Mouse (Mus musculus) heart, postnatal 0 days (tissue): Measurements from ENCODE around the gene Ezh2. TPM values are rescaled to one million over a fixed set of nuclear protein-coding genes. Genes with fewer than 3 reads are reported as not detected.
"Not testable (repeated sequence)": the region's sequence is repeated elsewhere in the genome, so short reads cannot be mapped to it uniquely, and the experiment has no call there.

ENCODE experiments used
- ATAC-seq: fragments of 200-750 bp; cut with Nextera tagmentation; 2 replicates; pipeline ENCODE4 v1.8.0; 2017; ENCODE audit warnings: low read depth, moderate number of reproducible peaks, moderate library complexity; ENCODE audit not compliant: insufficient read depth
- DNase-seq: peaks from one replicate; pipeline ENCODE4 v3.0.0-alpha.2; 2016; ENCODE audit warnings: low spot score
- H3K27ac ChIP-seq: fragments of 300-500 bp; sonication (generic); 2 replicates; pipeline ENCODE4 v1.5.1; 2014; ENCODE audit warnings: low read depth, mild to moderate bottlenecking
- H3K27me3 ChIP-seq: fragments of 300-500 bp; sonication (generic); 2 replicates; pipeline ENCODE4 v1.6.1; 2014; ENCODE audit warnings: low read length, mixed read lengths; ENCODE audit not compliant: control insufficient read depth, insufficient read depth
- H3K36me3 ChIP-seq: fragments of 300-500 bp; sonication (generic); replicated peaks from 2 replicates; pipeline ENCODE4 v1.6.1; 2014; ENCODE audit warnings: low read length, mixed read lengths; ENCODE audit not compliant: control insufficient read depth, insufficient read depth
- H3K4me1 ChIP-seq: fragments of 300-500 bp; sonication (generic); 2 replicates; pipeline ENCODE4 v1.6.1; 2014; ENCODE audit warnings: antibody characterized with exemption; ENCODE audit not compliant: control insufficient read depth, insufficient read depth
- H3K4me2 ChIP-seq: fragments of 300-500 bp; sonication (generic); 2 replicates; pipeline ENCODE4 v1.6.1; 2014; ENCODE audit warnings: low read depth, mild to moderate bottlenecking, low read length, moderate library complexity
- H3K4me3 ChIP-seq: fragments of 300-500 bp; sonication (generic); 2 replicates; pipeline ENCODE4 v1.5.1; 2014; ENCODE audit warnings: low read depth, low read length
- H3K9ac ChIP-seq: fragments of 300-500 bp; sonication (generic); replicated peaks from 2 replicates; pipeline ENCODE4 v1.6.1; 2014; ENCODE audit warnings: low read depth, low read length, mixed read lengths
- H3K9me3 ChIP-seq: fragments of 300-500 bp; sonication (generic); replicated peaks from 2 replicates; pipeline ENCODE4 v1.6.1; 2016; ENCODE audit warnings: low read length; ENCODE audit not compliant: control insufficient read depth
- CTCF ChIP-seq: IDR thresholded peaks from 2 replicates; pipeline ENCODE4 v1.5.1; 2016; ENCODE audit warnings: antibody characterized with exemption, control low read depth, low read depth
- EP300 ChIP-seq: IDR thresholded peaks from 2 replicates; pipeline ENCODE4 v1.6.1; 2016; ENCODE audit warnings: antibody characterized with exemption, low read depth
- whole genome bisulfite sequencing: fragments of 180-500 bp; shearing (Covaris S2); extraction: QIAGEN DNeasy Blood & Tissue Kit; methylation state at CpG from one replicate; pipeline ENCODE4 v1.1.7; 2014; 5-methylcytosine and 5-hydroxymethylcytosine counted together
- polyA plus RNA-seq: library from polyadenylated mRNA; unstranded; fragments of >200 nt; fragmentation: Nextera tagmentation; extraction: Ambion mirVana; gene quantifications from 2 replicates; pipeline ENCODE4 v1.2.1, GENCODE M21; 2015
- total RNA-seq: library from RNA; depleted of rRNA; stranded (reverse); fragments of >200 nt; gene quantifications from 2 replicates; pipeline ENCODE4 v1.2.3, GENCODE M21; 2014; ENCODE audit warnings: low replicate concordance

Ezh2 gene
- total and polyA plus RNA-seq, 2 experiments from 2014 or later, result 8.6 to 25.9 TPM

GRCm38 (mm10) chr6:47594141-47594835, 853 bp downstream of the Ezh2 start:
- Histone ChIP-seq H3K4me3 (peak overlapping the region; percentile 85), H3K9ac (peak overlapping the region; percentile 90), H3K27me3 (no peaks in the 10 kb centered on the region), H3K36me3 (no peaks in the 10 kb centered on the region), H3K4me1 (peaks cover 8% of the 10 kb centered on the region), H3K4me2 (peak overlapping the region; percentile 92), H3K27ac (peak overlapping the region; percentile 97), H3K9me3 (no peaks in the 10 kb centered on the region)
- DNase-seq (peak; percentile 53), ATAC-seq (peak; percentile 56)
- under 1% methylated on average over 60 of the region's 74 CpGs for WGBS
- no peak for TF ChIP-seq EP300
- no peak for TF ChIP-seq CTCF

DNA sequence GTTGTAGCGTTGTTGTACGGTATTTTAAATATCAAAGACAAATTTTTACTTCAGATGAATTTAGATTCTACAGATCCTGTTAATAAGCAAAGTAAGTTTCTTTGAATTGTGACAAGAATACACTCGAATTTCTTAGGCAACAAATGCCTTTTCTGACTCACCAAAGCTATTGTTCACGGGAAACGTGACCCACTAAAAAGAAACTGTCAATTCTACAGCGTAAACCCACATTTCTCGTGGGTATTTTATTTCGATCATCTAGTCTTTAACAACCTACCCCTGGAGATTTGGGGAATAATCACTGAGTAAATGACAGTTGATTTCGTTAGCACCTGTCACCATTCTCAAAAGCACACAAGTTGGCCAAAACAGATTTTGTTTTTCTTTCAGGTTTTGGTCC, 1.6 kb downstream of the Ezh2 start:
- Histone ChIP-seq H3K36me3 (no peaks in the 10 kb centered on the region), H3K9me3 (no peaks in the 10 kb centered on the region), H3K27me3 (no peaks in the 10 kb centered on the region), H3K4me2 (peak overlapping the region; percentile 92), H3K4me1 (peaks cover 8% of the 10 kb centered on the region), H3K27ac (peak overlapping the region; percentile 97), H3K9ac (peak overlapping the region; percentile 90), H3K4me3 (peak overlapping the region; percentile 85)
- no peak for TF ChIP-seq CTCF
- no peak for TF ChIP-seq EP300
- no peak for ATAC-seq
- no peak for DNase-seq
- 8% methylated on average over 9 of the region's 9 CpGs for WGBS

DNA sequence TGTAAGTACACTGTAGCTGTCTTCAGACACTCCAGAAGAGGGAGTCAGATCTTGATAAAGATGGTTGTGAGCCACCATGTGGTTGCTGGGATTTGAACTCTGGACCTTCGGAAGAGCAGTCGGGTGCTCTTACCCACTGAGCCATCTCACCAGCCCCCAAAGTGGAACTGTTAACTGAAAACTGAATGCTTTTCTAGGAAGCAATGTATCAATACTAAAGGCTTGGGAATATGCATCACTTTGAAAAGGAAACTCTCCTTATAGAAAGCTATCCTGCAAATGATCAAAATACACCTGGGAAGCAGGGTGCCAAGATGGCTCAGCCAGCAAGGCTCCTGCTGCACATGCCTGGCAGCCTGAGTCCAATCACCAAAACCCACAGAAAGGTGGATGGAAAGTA, 7.8 kb downstream of the Ezh2 start:
- H3K27ac ChIP-seq, H3K27me3 ChIP-seq, H3K36me3 ChIP-seq, H3K4me2 ChIP-seq, H3K4me1 ChIP-seq, DNase-seq, H3K9ac ChIP-seq, H3K9me3 ChIP-seq, ATAC-seq, H3K4me3 ChIP-seq: not testable (repeated sequence)
- 100% methylated on average over 2 of the region's 2 CpGs for WGBS

DNA sequence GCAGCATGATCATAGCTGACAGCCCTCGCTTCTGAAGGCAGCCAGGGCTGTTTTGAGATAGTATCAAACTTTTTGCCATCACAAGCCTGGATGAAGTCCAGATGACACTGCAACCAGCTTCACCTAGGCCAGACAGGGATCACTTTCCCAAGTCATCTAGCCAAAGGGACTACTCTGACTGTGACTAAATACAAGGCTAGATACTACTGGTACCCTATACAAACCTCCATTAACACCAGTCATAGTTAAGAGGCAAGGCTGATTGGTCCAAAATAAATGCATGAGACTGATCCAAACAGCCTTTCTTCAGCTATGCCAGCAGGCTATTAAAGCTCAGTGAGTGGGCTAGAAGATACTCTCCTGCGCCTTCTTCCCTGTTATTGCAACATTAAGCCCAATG, 22.3 kb downstream of the Ezh2 start:
- H3K36me3 ChIP-seq, result peaks cover 25% of the 10 kb centered on the region
- H3K4me2 ChIP-seq, result no peak overlapping the region
- no peak for TF ChIP-seq EP300
- TF ChIP-seq CTCF, result no peak
- DNase-seq (no peak), ATAC-seq (no peak)
- H3K4me3 ChIP-seq, result no peak overlapping the region
- WGBS, result 80% methylated on average over 2 of the region's 2 CpGs
- H3K27me3 ChIP-seq, result no peaks in the 10 kb centered on the region
- no peaks in the 10 kb centered on the region for H3K4me1 ChIP-seq
- no peak overlapping the region for H3K9ac ChIP-seq
- no peak overlapping the region for H3K27ac ChIP-seq
- H3K9me3 ChIP-seq, result peaks cover 4% of the 10 kb centered on the region; the same call in 1 of the 2 replicates

DNA sequence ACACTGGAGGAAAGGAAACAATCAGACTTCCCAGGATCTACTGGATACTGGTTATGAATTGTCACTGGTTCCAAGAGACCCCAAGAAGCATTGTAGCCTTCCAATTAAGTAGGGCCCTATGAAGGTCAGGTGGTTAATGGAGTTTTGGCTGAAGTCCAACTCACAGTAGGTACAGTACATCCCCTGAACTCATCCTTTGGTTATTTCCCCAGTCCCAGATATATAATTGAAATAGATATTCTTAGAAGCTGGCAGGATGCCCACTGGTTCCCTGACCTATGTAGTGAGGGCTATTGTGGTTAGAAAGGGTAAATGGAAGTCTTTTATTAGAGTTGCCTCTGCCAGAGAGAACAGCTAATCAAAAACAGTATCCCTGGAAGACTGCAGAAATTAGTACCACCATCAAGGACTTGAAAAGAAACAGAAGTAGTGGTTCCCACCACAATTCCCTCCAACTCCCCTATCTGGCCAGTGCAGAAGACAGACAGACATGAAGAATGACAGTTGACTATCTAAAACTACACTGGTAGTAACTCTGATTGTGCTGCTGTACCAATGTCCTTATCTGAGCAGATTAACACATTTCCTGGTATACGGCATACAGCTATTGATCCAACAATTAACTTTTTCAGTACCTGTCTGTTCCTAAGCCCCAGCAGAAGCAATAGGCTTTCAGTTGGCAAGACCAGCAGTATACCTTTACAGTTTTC, 29.7 kb downstream of the Ezh2 start:
- no peaks in the 10 kb centered on the region for H3K4me1 ChIP-seq
- H3K9me3 ChIP-seq, result peaks cover 4% of the 10 kb centered on the region; the same call in 1 of the 2 replicates
- DNase-seq (no peak), ATAC-seq (peak; percentile 47)
- no peak for TF ChIP-seq CTCF
- TF ChIP-seq EP300, result no peak
- no peaks in the 10 kb centered on the region for H3K27me3 ChIP-seq
- no peak overlapping the region for H3K4me2 ChIP-seq
- 24% methylated on average over 1 of the region's 1 CpGs for WGBS
- no peak overlapping the region for H3K9ac ChIP-seq
- no peak overlapping the region for H3K4me3 ChIP-seq
- no peak overlapping the region for H3K27ac ChIP-seq
- peaks cover 39% of the 10 kb centered on the region for H3K36me3 ChIP-seq

DNA sequence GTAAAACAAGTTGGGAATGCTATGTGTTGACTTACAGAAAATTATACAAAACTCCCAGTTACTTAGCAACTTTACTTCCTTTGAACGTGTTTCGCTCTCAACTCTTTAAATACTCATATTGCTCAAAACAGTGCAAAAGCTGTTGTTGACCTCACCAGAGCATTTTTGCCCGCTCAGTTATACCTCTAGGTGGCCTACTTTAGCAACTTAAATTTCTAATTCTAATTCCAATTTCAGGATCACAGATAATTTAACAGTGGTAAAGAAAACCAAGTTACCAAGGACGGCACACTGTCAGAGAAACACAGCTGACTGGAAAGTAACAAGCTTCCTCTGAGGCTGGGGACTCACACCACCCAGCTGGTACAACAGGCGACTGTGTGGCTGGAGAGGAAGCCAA, 33.7 kb downstream of the Ezh2 start:
- Histone ChIP-seq H3K9me3 (no peaks in the 10 kb centered on the region), H3K27me3 (no peaks in the 10 kb centered on the region), H3K9ac (no peak overlapping the region), H3K4me3 (no peak overlapping the region), H3K4me1 (no peaks in the 10 kb centered on the region), H3K36me3 (peaks cover 31% of the 10 kb centered on the region), H3K4me2 (no peak overlapping the region), H3K27ac (no peak overlapping the region)
- ATAC-seq (no peak), DNase-seq (no peak)
- WGBS, result 83% methylated on average over 5 of the region's 5 CpGs
- TF ChIP-seq EP300 (no peak), CTCF (peak; percentile 39)
